Mouse (Mus musculus): Measurements from ENCODE around the gene Foxred1. TPM values are rescaled to one million over a fixed set of nuclear protein-coding genes. Genes with fewer than 3 reads are reported as not detected.

The Foxred1 gene
- total RNA-seq (2021) (10 to 100 TPM; 70.4 to 75.6 TPM), polyA plus RNA-seq (2012; rRNA removed) (56.8 and 100 TPM in 2 replicates)
- long read RNA-seq, transcript Foxred1-202 (11 exons, 2,289 nt) = major isoform, 105 of 131 reads
- long read RNA-seq, partial matches to known transcripts = 4 of 131 reads
- long read RNA-seq, other reads (novel, unspliced or antisense) = 16 of 131 reads

- DNase-seq = peak; percentile 98 to 99
- 1% methylated on average over 71 of the region's 72 CpGs for WGBS
- intact Hi-C loops (cut with DNase I) = loop anchor here (1.0 to 5.0 kb wide), 3 partner anchors 11 to 56 kb away; partner anchors contain the start of genes Dcps, Fam118b, Rpusd4 and Srpr
- TF ChIP-seq CTCF (IDR thresholded peaks at IDR 0.05) (no peak), POLR2A (IDR thresholded peaks at IDR 0.05; ENCODE audit: insufficient read depth, low read depth, low read length) (peak; percentile 97), EP300 (IDR thresholded peaks at IDR 0.05; ENCODE audit: insufficient read depth, low read depth, low read length) (no peak)
- peaks cover 2% of the 10 kb centered on the region for H3K4me1 ChIP-seq (ENCODE audit: control insufficient read depth, insufficient read depth, low read length)
- H3K27me3 ChIP-seq (ENCODE audit: control insufficient read depth, insufficient read depth, low read length) = no peaks in the 10 kb centered on the region
- peak within 1 kb of the TSS; percentile 93 for H3K9ac ChIP-seq (ENCODE audit: low read depth, low read length)
- H3K4me3 ChIP-seq = peak within 1 kb of the TSS; percentile 93
- no peaks in the 10 kb centered on the region for H3K79me2 ChIP-seq (replicated peaks; ENCODE audit: control insufficient read depth, insufficient read depth, low read length)
- H3K36me3 ChIP-seq (ENCODE audit: control insufficient read depth, insufficient read depth, low read length) = no peaks in the 10 kb centered on the region; the same call in 1 of the 2 replicates
- peak within 1 kb of the TSS; percentile 98 for H3K27ac ChIP-seq
Measured at GRCm38 (mm10) chr9:35210542-35211474, at the start of gene Foxred1. TSS of gene Foxred1 (minus strand) at chr9:35211055.

- Histone ChIP-seq H3K4me1 (ENCODE audit: control insufficient read depth, insufficient read depth, low read length) (no peaks in the 10 kb centered on the region), H3K4me3 (no peak overlapping the region), H3K36me3 (ENCODE audit: control insufficient read depth, insufficient read depth, low read length) (no peaks in the 10 kb centered on the region; the same call in 1 of the 2 replicates), H3K27ac (no peak overlapping the region), H3K9ac (ENCODE audit: low read depth, low read length) (no peak overlapping the region), H3K79me2 (replicated peaks; ENCODE audit: control insufficient read depth, insufficient read depth, low read length) (no peaks in the 10 kb centered on the region; the same call in 1 of the 2 replicates), H3K27me3 (ENCODE audit: control insufficient read depth, insufficient read depth, low read length) (no peaks in the 10 kb centered on the region)
- WGBS = 49% methylated on average over 7 of the region's 7 CpGs
- intact Hi-C loops (cut with DNase I) = no loop called here
- TF ChIP-seq EP300 (IDR thresholded peaks at IDR 0.05; ENCODE audit: insufficient read depth, low read depth, low read length) = no peak
- no peak for TF ChIP-seq POLR2A (IDR thresholded peaks at IDR 0.05; ENCODE audit: insufficient read depth, low read depth, low read length)
- TF ChIP-seq CTCF (IDR thresholded peaks at IDR 0.05) = no peak
- no peak for DNase-seq
Measured at GRCm38 (mm10) chr9:35257365-35257764, 46.5 kb upstream of the Foxred1 start.

- no peak overlapping the region for H3K27ac ChIP-seq
- H3K4me1 ChIP-seq (ENCODE audit: control insufficient read depth, insufficient read depth, low read length) = no peaks in the 10 kb centered on the region
- intact Hi-C loops (cut with DNase I) = no loop called here
- H3K4me3 ChIP-seq = no peak overlapping the region
- no peak for DNase-seq
- no peak overlapping the region for H3K9ac ChIP-seq (ENCODE audit: low read depth, low read length)
- TF ChIP-seq POLR2A (IDR thresholded peaks at IDR 0.05; ENCODE audit: insufficient read depth, low read depth, low read length) (no peak), EP300 (IDR thresholded peaks at IDR 0.05; ENCODE audit: insufficient read depth, low read depth, low read length) (no peak), CTCF (IDR thresholded peaks at IDR 0.05) (no peak)
- H3K79me2 ChIP-seq (replicated peaks; ENCODE audit: control insufficient read depth, insufficient read depth, low read length) = no peaks in the 10 kb centered on the region
- H3K27me3 ChIP-seq (ENCODE audit: control insufficient read depth, insufficient read depth, low read length) = no peaks in the 10 kb centered on the region
- no peaks in the 10 kb centered on the region for H3K36me3 ChIP-seq (ENCODE audit: control insufficient read depth, insufficient read depth, low read length)
Measured at GRCm38 (mm10) chr9:35249476-35249875, 38.6 kb upstream of the Foxred1 start.

GRCm38 (mm10) chr9:35247405-35247804, 36.5 kb upstream of the Foxred1 start:
- WGBS = 96% methylated on average over 2 of the region's 2 CpGs

GRCm38 (mm10) chr9:35239734-35240133, 28.9 kb upstream of the Foxred1 start:
- no peak for DNase-seq
- intact Hi-C loops (cut with DNase I) = no loop called here
- H3K27me3 ChIP-seq (ENCODE audit: control insufficient read depth, insufficient read depth, low read length) = no peaks in the 10 kb centered on the region
- TF ChIP-seq CTCF (IDR thresholded peaks at IDR 0.05) (peak; percentile 30), POLR2A (IDR thresholded peaks at IDR 0.05; ENCODE audit: insufficient read depth, low read depth, low read length) (no peak)
- no peak overlapping the region for H3K27ac ChIP-seq
- no peak overlapping the region for H3K4me3 ChIP-seq
- WGBS = 72% methylated on average over 1 of the region's 1 CpGs
- H3K79me2 ChIP-seq (replicated peaks; ENCODE audit: control insufficient read depth, insufficient read depth, low read length) = no peaks in the 10 kb centered on the region
- H3K36me3 ChIP-seq (ENCODE audit: control insufficient read depth, insufficient read depth, low read length) = peaks cover 6% of the 10 kb centered on the region
- H3K9ac ChIP-seq (ENCODE audit: low read depth, low read length) = no peak overlapping the region
- no peaks in the 10 kb centered on the region; the same call in 1 of the 2 replicates for H3K4me1 ChIP-seq (ENCODE audit: control insufficient read depth, insufficient read depth, low read length)

More at GRCm38 (mm10) chr9:35247405-35247804, 36.5 kb upstream of the Foxred1 start:
- H3K27ac ChIP-seq = no peak overlapping the region
- no peaks in the 10 kb centered on the region for H3K27me3 ChIP-seq (ENCODE audit: control insufficient read depth, insufficient read depth, low read length)
- no peaks in the 10 kb centered on the region for H3K79me2 ChIP-seq (replicated peaks; ENCODE audit: control insufficient read depth, insufficient read depth, low read length)
- H3K9ac ChIP-seq (ENCODE audit: low read depth, low read length) = no peak overlapping the region
- intact Hi-C loops (cut with DNase I) = no loop called here
- H3K4me3 ChIP-seq = no peak overlapping the region
- DNase-seq = no peak
- no peaks in the 10 kb centered on the region for H3K4me1 ChIP-seq (ENCODE audit: control insufficient read depth, insufficient read depth, low read length)
- TF ChIP-seq EP300 (IDR thresholded peaks at IDR 0.05; ENCODE audit: insufficient read depth, low read depth, low read length) (no peak), POLR2A (IDR thresholded peaks at IDR 0.05; ENCODE audit: insufficient read depth, low read depth, low read length) (no peak), CTCF (IDR thresholded peaks at IDR 0.05) (no peak)
- no peaks in the 10 kb centered on the region for H3K36me3 ChIP-seq (ENCODE audit: control insufficient read depth, insufficient read depth, low read length)
